ENCODE assay signal across 11 mouse cellular contexts in the genomic region with DNA sequence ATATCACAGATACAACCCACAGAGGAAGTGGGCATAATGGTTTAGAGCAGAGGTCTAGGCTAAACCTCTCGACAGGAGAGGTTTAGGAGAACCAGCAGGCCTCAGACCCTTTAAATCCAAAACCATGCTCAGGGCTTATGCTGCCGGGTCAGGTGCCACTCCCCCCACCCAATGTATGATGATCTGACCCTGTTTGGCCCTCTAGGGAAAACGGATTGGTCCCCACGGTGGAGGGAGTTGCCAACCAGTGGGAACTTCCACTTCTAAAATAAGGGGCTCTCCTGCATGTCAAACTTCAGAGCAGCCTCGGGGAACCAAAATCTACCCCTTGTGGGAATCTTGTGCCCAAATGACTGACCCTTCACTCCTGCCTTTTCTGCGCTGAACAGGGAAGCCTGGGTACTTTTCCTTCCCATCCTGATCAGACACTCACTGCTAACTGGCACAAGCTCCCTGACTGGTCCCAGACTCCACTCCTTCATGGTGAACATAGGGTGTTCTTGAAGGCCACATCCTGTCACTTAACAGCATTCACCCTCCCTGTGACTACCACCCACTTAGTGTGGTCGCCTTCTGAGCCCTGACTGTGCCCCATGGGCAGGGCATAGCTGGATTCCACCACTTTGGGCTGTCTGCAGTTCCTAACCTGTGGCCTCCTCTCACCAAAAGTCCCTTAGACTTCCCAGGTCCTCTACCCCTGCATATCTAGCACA. TPM values are rescaled to one million over a fixed set of nuclear protein-coding genes. Genes with fewer than 3 reads are reported as not detected.
DNase-seq lines count a peak whose midpoint lies in the region; ATAC-seq and TF ChIP-seq lines count a peak whose summit lies in the region.
"Had no signal": no experiment of that assay in that cellular context is flagged by ENCODE, and none has a peak within 500 bp of the region (broad histone marks: within the 10 kb centered on the region; RNA-seq: fewer than 3 reads in every experiment).

No protein-coding gene starts in this region.

- WGBS in heart, embryonic 16.5 days = 68% methylated on average over 7 of the region's 7 CpGs
- 38% methylated on average over 7 of the region's 7 CpGs for WGBS in liver, embryonic 15.5 days (ENCODE audit: insufficient replicate concordance)
- 69% methylated on average over 7 of the region's 7 CpGs for WGBS in hindbrain, postnatal 0 days

- no peaks in the 10 kb centered on the region for H3K9me3 ChIP-seq in heart, embryonic 16.5 days (replicated peaks; ENCODE audit: control insufficient read depth, low read length)
- H3K9me3 ChIP-seq in liver, embryonic 15.5 days (replicated peaks) = no peaks in the 10 kb centered on the region
- no peaks in the 10 kb centered on the region for H3K9me3 ChIP-seq in hindbrain, postnatal 0 days (ENCODE audit: low read length)
- H3K9me3 ChIP-seq: embryonic facial prominence, embryonic 12.5 days had no signal

- H3K9ac ChIP-seq in heart, embryonic 16.5 days (ENCODE audit: low read length) = no peak overlapping the region
- H3K9ac ChIP-seq in liver, embryonic 15.5 days = peak overlapping the region; percentile 87
- no peak overlapping the region for H3K9ac ChIP-seq in hindbrain, postnatal 0 days (replicated peaks; ENCODE audit: low read length)
- H3K9ac ChIP-seq: embryonic facial prominence, embryonic 12.5 days; midbrain, embryonic 13.5 days had no signal

- no peaks in the 10 kb centered on the region for H3K36me3 ChIP-seq in heart, embryonic 16.5 days (ENCODE audit: control insufficient read depth, insufficient read depth)
- H3K36me3 ChIP-seq in liver, embryonic 15.5 days (replicated peaks) = peaks cover 20% of the 10 kb centered on the region
- no peaks in the 10 kb centered on the region for H3K36me3 ChIP-seq in hindbrain, postnatal 0 days (ENCODE audit: insufficient read depth, low read length)
- H3K36me3 ChIP-seq: embryonic facial prominence, embryonic 12.5 days; midbrain, embryonic 13.5 days had no signal

- intact Hi-C loops in heart, postnatal 10 days (cut with DNase I) = no loop called here

- H3K4me2 ChIP-seq in heart, embryonic 16.5 days (ENCODE audit: low read depth, low read length) = peak overlapping the region; percentile 94
- H3K4me2 ChIP-seq in liver, embryonic 15.5 days = peak overlapping the region; percentile 92
- no peak overlapping the region for H3K4me2 ChIP-seq in hindbrain, postnatal 0 days (ENCODE audit: low read depth, low read length)
- H3K4me2 ChIP-seq: embryonic facial prominence, embryonic 12.5 days; midbrain, embryonic 13.5 days had no signal

- H3K4me3 ChIP-seq in heart, embryonic 16.5 days (ENCODE audit: low read length) = no peak overlapping the region
- H3K4me3 ChIP-seq in liver, embryonic 15.5 days (replicated peaks) = peak overlapping the region; percentile 84
- H3K4me3 ChIP-seq in hindbrain, postnatal 0 days (ENCODE audit: low read length) = no peak overlapping the region
- H3K4me3 ChIP-seq: embryonic facial prominence, embryonic 12.5 days; midbrain, embryonic 13.5 days had no signal

- H3K27ac ChIP-seq in heart, embryonic 16.5 days (ENCODE audit: low read length) = peak overlapping the region; percentile 54; the same call in 1 of the 2 replicates
- peak overlapping the region; percentile 98 for H3K27ac ChIP-seq in liver, embryonic 15.5 days (replicated peaks)
- no peak overlapping the region for H3K27ac ChIP-seq in hindbrain, postnatal 0 days
- H3K27ac ChIP-seq: embryonic facial prominence, embryonic 12.5 days; midbrain, embryonic 13.5 days had no signal

- no peak for ATAC-seq in heart, embryonic 16.5 days (replicated peaks; ENCODE audit: extremely low read depth, insufficient read depth, low FRiP score)
- no peak for ATAC-seq in liver, embryonic 15.5 days (ENCODE audit: insufficient read depth)
- ATAC-seq in monocyte, adult 5-6 weeks (replicated peaks; ENCODE audit: insufficient number of reproducible peaks, low FRiP score, low TSS enrichment, poor library complexity, severe bottlenecking) = no peak
- no peak for ATAC-seq in hindbrain, postnatal 0 days
- ATAC-seq: midbrain, embryonic 13.5 days had no signal

- peaks cover 35% of the 10 kb centered on the region for H3K4me1 ChIP-seq in heart, embryonic 16.5 days (ENCODE audit: control insufficient read depth, insufficient read depth, low read length)
- H3K4me1 ChIP-seq in liver, embryonic 15.5 days (replicated peaks) = peaks cover 93% of the 10 kb centered on the region
- peaks cover 14% of the 10 kb centered on the region; the same call in 1 of the 2 replicates for H3K4me1 ChIP-seq in hindbrain, postnatal 0 days (ENCODE audit: insufficient read depth, low read length)

- DNase-seq in heart, postnatal 10 days = no peak
- peak; percentile 50 for DNase-seq in thymus, postnatal 0 days (ENCODE audit: low spot score)
- DNase-seq in thymus, postnatal 10 days (ENCODE audit: low spot score in 2 of 2) = no peak
- DNase-seq in thymus, postnatal 4 days = peak; percentile 53
- no peak for DNase-seq in hindbrain, postnatal 0 days (ENCODE audit: low spot score)
- DNase-seq: cerebellum, adult 2 months had no signal

- TF ChIP-seq CTCF in hindbrain, postnatal 0 days (IDR thresholded peaks at IDR 0.05; ENCODE audit: low read depth) = no peak

- H3K27me3 ChIP-seq in heart, embryonic 16.5 days (ENCODE audit: control insufficient read depth, insufficient read depth, low read length) = no peaks in the 10 kb centered on the region
- no peaks in the 10 kb centered on the region for H3K27me3 ChIP-seq in liver, embryonic 15.5 days
- H3K27me3 ChIP-seq in hindbrain, postnatal 0 days (ENCODE audit: insufficient read depth, low read length) = peaks cover 10% of the 10 kb centered on the region; the same call in 1 of the 2 replicates

RNA-seq across cellular contexts. Expression of gene Cd82, which starts 3.6 kb away (rescaled TPM):
- 47.6 and 58.8 TPM in 2 replicates for polyA plus RNA-seq in heart, embryonic 16.5 days (2015; fragmentation: Nextera tagmentation; extraction: Ambion mirVana)
- total RNA-seq in heart, postnatal 10 days (2021) = 10 to 100 TPM; 13.9 to 17.2 TPM
- polyA plus RNA-seq in thymus, postnatal 0 days (2015; fragmentation: Nextera tagmentation; extraction: Ambion mirVana) = 153 and 157 TPM in 2 replicates
- polyA plus RNA-seq in liver, embryonic 15.5 days (2015; fragmentation: Nextera tagmentation; extraction: Ambion mirVana) = 113 and 118 TPM in 2 replicates
- 197 to 239 TPM (median 203 TPM) in 3 replicates for total RNA-seq in monocyte, adult 5-6 weeks (2017)
- 12.4 and 14.2 TPM in 2 replicates for total RNA-seq in hindbrain, postnatal 0 days (2014; rRNA removed)
- polyA plus RNA-seq in hindbrain, postnatal 0 days (2015; fragmentation: Nextera tagmentation; extraction: Ambion mirVana) = 21.8 and 25.1 TPM in 2 replicates

Comparison
In these comparisons a context has a peak if more than half of its experiments do, and no peak if none do; other contexts are left out.
1. DNase-seq: peak in thymus, postnatal 0 days (single experiment) and thymus, postnatal 4 days (single experiment); none in heart, postnatal 10 days (0 of 2), thymus, postnatal 10 days (0 of 2) and hindbrain, postnatal 0 days (single experiment).